Mouse (Mus musculus) C2C12 (cell line): Measurements from ENCODE around the gene Lrriq4.

ENCODE experiments used
- CEBPB ChIP-seq: IDR thresholded peaks from one replicate; pipeline ENCODE4 v1.6.1; 2011; ENCODE audit warnings: low read depth, mild to moderate bottlenecking, control low read depth, moderate library complexity
- CTCF ChIP-seq: IDR thresholded peaks from one replicate; pipeline ENCODE4 v1.5.1; 2011; ENCODE audit not compliant: control insufficient read depth, insufficient read depth, insufficient read length
- MAX ChIP-seq: IDR thresholded peaks from one replicate; pipeline ENCODE4 v1.6.1; 2011; ENCODE audit warnings: mild to moderate bottlenecking, control low read depth
- MYOD1 ChIP-seq: IDR thresholded peaks from one replicate; pipeline ENCODE4 v1.6.1; 2011; ENCODE audit warnings: low read depth; ENCODE audit not compliant: control insufficient read depth, insufficient read length
- MYOG ChIP-seq: IDR thresholded peaks from one replicate; pipeline ENCODE4 v1.6.1; 2011; ENCODE audit not compliant: control insufficient read depth, insufficient read length; ENCODE audit errors: extremely low read depth

DNA sequence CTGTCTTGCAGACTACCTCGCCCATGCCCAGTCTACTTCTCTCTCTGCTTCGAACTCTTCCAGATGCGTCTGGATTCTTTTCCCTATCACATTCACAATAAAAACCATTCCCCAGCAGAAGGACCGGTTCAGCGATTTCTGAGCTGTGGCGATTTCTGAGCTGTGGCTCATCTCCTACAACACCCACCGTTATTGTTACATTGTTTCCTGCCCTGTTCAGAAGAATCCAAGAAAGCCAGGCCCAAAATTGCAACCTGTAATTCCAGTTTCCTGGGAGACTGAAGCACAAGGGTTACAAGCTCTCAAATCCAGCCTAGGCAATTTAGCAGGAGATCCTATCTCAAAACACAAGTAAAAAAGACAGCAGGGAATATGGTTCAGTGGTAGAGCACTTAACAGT lies 47.0 kb upstream of the Lrriq4 start:
- TF ChIP-seq MYOG (no peak), MYOD1 (no peak), CTCF (no peak), MAX (no peak), CEBPB (no peak)
